Mouse (Mus musculus): ENCODE results near the gene Arl10. TPM values are rescaled to one million over a fixed set of nuclear protein-coding genes. Genes with fewer than 3 reads are reported as not detected.
A peak's percentile ranks its signal among the peaks of the same experiment; 100 is the strongest.

Arl10 gene
- total and polyA plus RNA-seq, 2 experiments from 2014 or later: 69.5 to 163 TPM

GRCm38 (mm10) chr13:54581385-54581784 is 6.6 kb downstream of the Arl10 start:
- no peak for TF ChIP-seq CTCF (IDR thresholded peaks at IDR 0.05; ENCODE audit: low read depth)
- 74% methylated on average over 2 of the region's 2 CpGs for WGBS
- Histone ChIP-seq H3K36me3 (ENCODE audit: insufficient read depth) (peaks cover 68% of the 10 kb centered on the region), H3K4me2 (ENCODE audit: low read depth) (no peak overlapping the region), H3K4me1 (ENCODE audit: insufficient read depth) (no peaks in the 10 kb centered on the region), H3K9ac (no peak overlapping the region), H3K27ac (ENCODE audit: low read depth, low read length) (no peak overlapping the region), H3K4me3 (ENCODE audit: low read depth, low read length) (no peak overlapping the region), H3K27me3 (ENCODE audit: insufficient read depth, low read length) (no peaks in the 10 kb centered on the region), H3K9me3 (ENCODE audit: low read length) (no peaks in the 10 kb centered on the region)
- no peak for DNase-seq
- ATAC-seq: no peak

DNA sequence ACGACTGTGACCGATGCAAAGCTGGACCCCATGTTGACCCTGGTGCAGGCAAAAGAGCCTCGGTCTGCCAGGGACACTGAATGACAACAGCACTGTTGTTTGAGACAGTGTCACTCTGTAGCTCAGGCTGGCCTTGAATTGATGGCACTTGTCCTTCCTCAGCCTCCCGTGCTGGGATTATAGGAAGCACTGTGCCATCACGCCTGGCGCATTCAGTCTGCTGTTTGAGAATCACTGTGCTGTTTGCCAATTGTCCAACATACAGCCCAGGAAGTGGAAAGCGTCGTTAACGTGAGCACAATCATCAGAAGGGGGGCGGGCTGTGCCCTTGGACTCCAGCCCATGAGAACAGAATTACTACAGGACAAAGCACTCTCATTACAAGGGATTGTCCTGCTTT is 7.3 kb downstream of the Arl10 start:
- ATAC-seq (no peak), DNase-seq (no peak)
- TF ChIP-seq CTCF (IDR thresholded peaks at IDR 0.05; ENCODE audit: low read depth): no peak
- Histone ChIP-seq H3K9ac (no peak overlapping the region), H3K27ac (ENCODE audit: low read depth, low read length) (no peak overlapping the region), H3K4me2 (ENCODE audit: low read depth) (no peak overlapping the region), H3K27me3 (ENCODE audit: insufficient read depth, low read length) (no peaks in the 10 kb centered on the region), H3K4me1 (ENCODE audit: insufficient read depth) (no peaks in the 10 kb centered on the region), H3K9me3 (ENCODE audit: low read length) (no peaks in the 10 kb centered on the region), H3K36me3 (ENCODE audit: insufficient read depth) (peaks cover 71% of the 10 kb centered on the region), H3K4me3 (ENCODE audit: low read depth, low read length) (no peak overlapping the region)
- WGBS: 36% methylated on average over 10 of the region's 10 CpGs

DNA sequence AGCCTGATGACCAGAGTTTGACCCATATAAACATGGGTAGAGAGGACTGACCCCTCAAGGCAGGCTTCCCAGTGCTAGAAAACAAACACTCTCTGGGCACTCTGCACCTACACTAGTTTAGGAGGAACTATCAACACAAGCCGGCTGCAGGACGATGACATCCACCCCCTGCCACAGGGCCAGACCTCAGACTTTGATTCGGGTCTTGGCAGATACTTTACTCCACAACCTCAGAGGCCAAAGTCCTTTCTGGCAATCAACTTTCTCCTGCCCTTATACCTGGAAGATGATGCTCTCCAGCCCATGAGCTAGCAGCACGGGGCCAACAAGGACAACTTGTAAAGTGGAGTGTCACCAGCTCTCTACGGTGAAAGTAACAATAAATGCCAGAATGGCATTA is 8.0 kb downstream of the Arl10 start:
- TF ChIP-seq CTCF (IDR thresholded peaks at IDR 0.05; ENCODE audit: low read depth): no peak
- H3K9ac ChIP-seq: no peak overlapping the region
- H3K4me3 ChIP-seq (ENCODE audit: low read depth, low read length): no peak overlapping the region
- no peak overlapping the region for H3K4me2 ChIP-seq (ENCODE audit: low read depth)
- H3K4me1 ChIP-seq (ENCODE audit: insufficient read depth): no peaks in the 10 kb centered on the region
- no peak for ATAC-seq
- H3K27me3 ChIP-seq (ENCODE audit: insufficient read depth, low read length): no peaks in the 10 kb centered on the region
- peaks cover 74% of the 10 kb centered on the region for H3K36me3 ChIP-seq (ENCODE audit: insufficient read depth)
- H3K27ac ChIP-seq (ENCODE audit: low read depth, low read length): no peak overlapping the region
- no peaks in the 10 kb centered on the region for H3K9me3 ChIP-seq (ENCODE audit: low read length)
- 91% methylated on average over 5 of the region's 5 CpGs for WGBS
- no peak for DNase-seq

DNA sequence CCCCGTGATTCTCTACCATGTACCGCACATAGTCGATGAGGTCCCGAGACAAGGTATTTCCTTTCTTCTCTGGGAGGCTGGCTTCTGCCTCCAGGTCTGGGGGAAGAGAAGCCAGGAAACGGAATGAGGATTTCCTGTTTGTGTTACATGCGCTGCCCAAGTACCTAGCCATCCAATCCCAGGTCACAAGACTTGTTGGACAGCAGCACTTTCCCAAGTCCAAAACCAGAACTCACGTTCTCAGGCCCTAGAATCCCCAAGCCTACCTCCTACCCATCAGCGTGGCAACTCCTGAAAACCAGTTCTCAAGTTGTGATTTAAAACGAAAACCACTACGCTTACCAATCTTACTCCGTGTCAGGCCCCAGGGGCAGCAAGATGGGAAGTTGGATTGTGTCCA is 11.0 kb downstream of the Arl10 start:
- Histone ChIP-seq H3K9me3 (ENCODE audit: low read length) (no peaks in the 10 kb centered on the region), H3K4me3 (ENCODE audit: low read depth, low read length) (no peak overlapping the region), H3K27me3 (ENCODE audit: insufficient read depth, low read length) (no peaks in the 10 kb centered on the region), H3K36me3 (ENCODE audit: insufficient read depth) (peaks cover 55% of the 10 kb centered on the region), H3K4me1 (ENCODE audit: insufficient read depth) (0 out of 2 replicates have a peak, but pooled peaks cover 4% of the 10 kb centered on the region), H3K4me2 (ENCODE audit: low read depth) (no peak overlapping the region), H3K27ac (ENCODE audit: low read depth, low read length) (no peak overlapping the region), H3K9ac (no peak overlapping the region)
- DNase-seq (no peak), ATAC-seq (no peak)
- TF ChIP-seq CTCF (IDR thresholded peaks at IDR 0.05; ENCODE audit: low read depth): no peak
- WGBS: 93% methylated on average over 11 of the region's 11 CpGs

DNA sequence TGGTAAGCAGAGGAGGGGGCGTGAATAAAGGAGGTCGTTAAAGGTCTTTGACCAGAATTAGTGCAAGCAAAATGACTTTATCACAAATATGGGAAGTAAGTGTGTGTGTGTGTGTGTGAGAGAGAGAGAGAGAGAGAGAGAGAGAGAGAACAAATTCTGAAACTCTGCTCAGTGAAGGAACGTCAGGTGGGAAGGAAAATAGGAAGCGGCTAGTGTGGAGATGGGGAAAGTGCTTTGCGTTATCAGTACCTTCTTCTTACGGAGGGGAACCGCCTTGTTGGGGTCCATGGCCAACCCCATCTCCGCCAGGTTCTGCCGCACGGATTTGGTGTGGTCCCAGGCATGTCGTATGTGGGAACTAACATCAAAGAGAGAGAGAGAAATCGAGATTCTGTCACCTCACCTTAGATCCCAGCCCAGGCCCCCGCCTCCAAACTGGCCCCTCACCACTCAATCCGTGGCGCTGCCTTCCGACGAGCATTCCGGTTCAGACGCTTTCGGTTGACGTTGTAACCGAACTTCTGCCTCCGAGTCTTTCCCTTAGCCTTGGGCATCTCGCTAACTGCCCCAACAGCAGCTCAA is 14.7 kb downstream of the Arl10 start:
- Histone ChIP-seq H3K9me3 (ENCODE audit: low read length) (no peaks in the 10 kb centered on the region), H3K27me3 (ENCODE audit: insufficient read depth, low read length) (no peaks in the 10 kb centered on the region), H3K4me1 (ENCODE audit: insufficient read depth) (peaks cover 9% of the 10 kb centered on the region; the same call in 1 of the 2 replicates), H3K4me2 (ENCODE audit: low read depth) (peak overlapping the region; percentile 74), H3K36me3 (ENCODE audit: insufficient read depth) (peaks cover 34% of the 10 kb centered on the region), H3K9ac (peak overlapping the region; percentile 79), H3K4me3 (ENCODE audit: low read depth, low read length) (peak overlapping the region; percentile 62), H3K27ac (ENCODE audit: low read depth, low read length) (peak overlapping the region; percentile 90; the same call in 1 of the 2 replicates)
- DNase-seq (no peak), ATAC-seq (peak; percentile 5)
- WGBS: 2% methylated on average over 24 of the region's 24 CpGs
- no peak for TF ChIP-seq CTCF (IDR thresholded peaks at IDR 0.05; ENCODE audit: low read depth)

DNA sequence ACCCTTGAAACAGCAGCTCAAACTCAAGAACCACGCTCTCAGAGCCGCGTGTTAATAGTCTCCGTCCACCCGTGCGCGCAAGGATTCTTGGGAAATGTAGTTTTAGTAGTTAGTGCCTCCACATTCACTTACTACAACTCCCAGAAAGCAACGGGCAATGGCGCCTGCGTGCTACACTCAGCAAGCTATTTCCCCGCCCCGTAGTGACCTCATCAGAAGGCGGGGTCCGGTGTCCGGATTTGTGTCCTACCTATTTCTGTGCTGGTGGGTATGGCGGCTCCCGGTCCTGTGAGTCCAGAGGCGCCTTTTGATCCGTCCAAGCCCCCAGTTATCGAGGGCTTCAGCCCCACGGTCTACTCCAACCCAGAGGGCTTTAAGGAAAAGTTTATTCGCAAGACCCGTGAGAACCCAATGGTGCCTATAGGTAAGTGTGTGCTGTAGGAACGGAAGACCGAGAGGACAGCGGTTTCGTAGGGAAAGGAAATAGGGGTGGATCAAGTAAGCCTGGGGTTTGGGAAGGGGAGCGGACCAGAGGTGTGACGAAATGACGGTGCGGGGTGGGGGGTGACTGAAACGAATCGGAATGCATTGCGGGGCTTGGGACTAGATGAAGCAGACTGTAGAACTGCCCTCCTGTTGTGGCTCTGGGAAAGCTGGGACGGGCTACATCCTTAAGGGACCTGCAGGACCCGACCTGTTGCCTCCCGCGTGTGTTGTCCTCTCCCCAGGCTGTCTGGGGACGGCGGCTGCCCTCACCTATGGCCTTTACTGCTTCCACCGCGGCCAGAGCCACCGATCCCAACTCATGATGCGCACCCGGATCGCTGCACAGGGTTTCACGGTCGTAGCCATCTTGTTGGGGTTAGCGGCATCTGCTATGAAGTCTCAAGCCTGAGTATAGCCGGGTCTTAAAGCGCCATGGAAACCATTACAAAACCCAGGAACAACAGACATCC is 15.5 kb downstream of the Arl10 start, which contains the start of the genes Nop16 and Higd2a:
Gene Nop16, minus strand, starts transcription at position 95 of the 956 bp plus-strand sequence.
Gene Higd2a, plus strand, starts transcription at position 212 of the 956 bp plus-strand sequence.
- peak within 1 kb of the TSS; percentile 79 for H3K9ac ChIP-seq
- WGBS: 1% methylated on average over 51 of the region's 51 CpGs
- DNase-seq: peak; percentile 98
- no peaks in the 10 kb centered on the region for H3K27me3 ChIP-seq (ENCODE audit: insufficient read depth, low read length)
- TF ChIP-seq CTCF (IDR thresholded peaks at IDR 0.05; ENCODE audit: low read depth): no peak
- ATAC-seq: peak; percentile 96
- H3K4me1 ChIP-seq (ENCODE audit: insufficient read depth): peaks cover 9% of the 10 kb centered on the region; the same call in 1 of the 2 replicates
- H3K27ac ChIP-seq (ENCODE audit: low read depth, low read length): peak within 1 kb of the TSS; percentile 90
- no peaks in the 10 kb centered on the region for H3K9me3 ChIP-seq (ENCODE audit: low read length)
- peak within 1 kb of the TSS; percentile 62 for H3K4me3 ChIP-seq (ENCODE audit: low read depth, low read length)
- peaks cover 33% of the 10 kb centered on the region for H3K36me3 ChIP-seq (ENCODE audit: insufficient read depth)
- H3K4me2 ChIP-seq (ENCODE audit: low read depth): peak within 1 kb of the TSS; percentile 74

Measured in forebrain, postnatal 0 days (tissue).